Mouse (Mus musculus): ENCODE measurements around the gene Rbm20.
A peak's percentile ranks its signal among the peaks of the same experiment; 100 is the strongest.
"Not testable (repeated sequence)": the region's sequence is repeated elsewhere in the genome, so short reads cannot be mapped to it uniquely, and the experiment has no call there.

Gene Rbm20

GRCm38 (mm10) chr19:53788621-53789331 lies 111.7 kb downstream of the Rbm20 start:
- no peak for DNase-seq (ENCODE audit: inconsistent age in 2 of 2, low spot score in 1 of 2)

GRCm38 (mm10) chr19:53789571-53789970 lies 112.5 kb downstream of the Rbm20 start:
- DNase-seq (ENCODE audit: inconsistent age in 2 of 2, low spot score in 1 of 2) = no peak

DNA sequence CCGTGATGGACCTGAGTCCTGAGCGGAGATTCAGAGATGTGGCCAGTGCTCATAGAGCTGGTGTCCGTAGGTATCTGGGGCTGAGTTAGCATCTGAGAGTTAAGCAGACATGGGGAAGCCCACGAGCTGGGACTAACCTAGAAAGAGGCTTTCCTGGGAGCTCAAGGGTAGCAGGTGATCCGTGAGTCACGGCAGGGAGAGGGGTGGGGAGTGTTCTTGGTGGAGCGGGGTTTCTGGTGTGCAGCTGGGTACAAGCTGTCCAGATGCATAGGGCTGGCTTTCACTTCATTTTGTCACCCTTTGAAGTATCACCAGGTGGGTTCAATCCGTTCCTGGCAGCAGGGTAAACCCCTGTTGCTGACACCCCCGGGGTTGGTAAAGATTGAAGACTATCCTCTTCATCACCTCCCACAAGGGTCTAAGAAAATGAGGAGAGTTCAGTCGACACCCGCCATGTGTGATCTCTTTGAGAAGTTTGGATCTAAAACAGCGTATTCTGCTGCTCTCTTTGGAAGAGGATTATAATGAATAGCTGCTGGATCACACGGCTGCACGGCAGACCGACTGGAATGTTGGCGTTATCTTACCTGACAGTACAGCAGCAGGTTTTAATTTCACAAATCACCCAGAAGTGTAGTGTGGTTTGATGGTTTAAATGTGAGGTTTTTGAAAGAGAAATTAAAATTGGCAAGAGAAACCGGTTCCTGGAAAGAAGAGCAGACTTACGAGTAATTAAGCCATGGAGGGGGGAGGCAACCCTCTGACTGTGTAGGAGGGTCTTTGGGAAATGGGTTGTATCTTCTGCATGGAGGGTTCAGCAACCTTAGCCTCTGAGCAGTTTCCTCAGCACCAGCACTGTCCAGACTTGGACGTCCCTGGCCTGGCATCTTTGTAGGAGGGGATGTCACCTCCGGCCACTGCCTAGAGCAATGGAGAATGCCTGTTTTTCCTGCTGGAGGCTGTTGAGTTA lies 114.9 kb downstream of the Rbm20 start:
- DNase-seq (ENCODE audit: inconsistent age in 2 of 2, low spot score in 1 of 2) = no peak

- DNase-seq (ENCODE audit: inconsistent age in 2 of 2, low spot score in 1 of 2) = no peak
These were observed 116.1 kb downstream of the Rbm20 start for GRCm38 (mm10) chr19:53792976-53793897.

DNA sequence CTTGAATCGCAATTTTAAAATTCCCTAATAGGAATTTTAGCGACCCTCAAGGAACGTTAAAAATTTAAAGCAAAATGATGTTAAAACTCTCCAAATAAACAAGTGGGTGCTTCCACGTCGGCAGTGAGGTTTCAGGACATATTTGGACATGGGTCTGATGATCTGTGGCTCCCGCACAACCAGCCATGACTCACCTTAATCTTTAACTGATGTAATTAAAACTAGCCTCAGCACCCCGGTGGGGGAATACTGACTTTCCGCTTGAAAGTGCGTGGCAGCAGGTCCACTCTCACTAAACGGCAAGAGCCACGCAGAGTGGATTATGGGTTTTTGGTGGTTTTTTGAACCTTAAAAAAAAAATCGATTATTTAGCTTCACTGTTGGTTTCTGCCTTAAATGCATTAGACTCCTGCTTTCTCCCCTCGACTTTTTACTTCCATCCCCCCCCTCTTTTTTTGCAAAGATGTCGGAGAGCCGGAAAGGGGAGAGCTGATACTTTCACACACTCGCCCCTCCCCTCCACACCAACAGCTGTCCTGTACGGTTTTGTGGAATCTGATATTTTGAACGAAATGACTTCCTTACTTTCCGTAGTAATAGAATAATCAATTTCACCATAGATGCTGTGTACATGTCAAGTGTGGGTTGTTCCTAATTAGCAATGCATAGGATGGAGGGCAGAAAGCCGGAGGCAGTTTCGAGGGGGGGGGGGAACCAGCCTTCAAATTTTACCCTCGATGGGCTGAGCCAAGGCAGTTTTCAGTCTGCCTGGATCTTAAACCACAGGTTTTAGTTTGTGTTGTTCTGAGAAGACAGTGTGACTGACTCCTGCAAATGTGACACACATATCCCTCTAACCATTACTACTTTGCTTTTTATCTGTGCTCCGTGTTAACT lies 117.1 kb downstream of the Rbm20 start:
- no peak for DNase-seq (ENCODE audit: inconsistent age in 2 of 2, low spot score in 1 of 2)

DNA sequence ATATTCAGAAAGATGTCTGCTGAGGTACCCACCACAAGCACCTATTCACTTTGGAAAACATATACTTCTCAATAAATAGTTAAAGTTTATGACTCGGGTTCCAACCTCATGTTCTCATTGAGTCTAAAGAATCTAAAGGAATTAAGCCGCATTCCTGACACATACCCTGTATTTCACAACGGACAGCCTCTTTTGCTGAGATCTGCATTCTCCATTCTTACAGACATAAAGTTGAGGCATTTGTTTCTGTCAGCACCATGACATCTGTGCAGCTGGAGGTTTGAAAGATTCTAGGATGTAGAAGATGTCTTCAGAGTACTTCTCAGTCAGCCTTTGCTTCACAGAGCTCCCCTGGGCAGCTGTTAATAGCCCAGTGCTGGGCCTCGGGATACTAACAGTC lies 117.9 kb downstream of the Rbm20 start:
- no peak for DNase-seq (ENCODE audit: inconsistent age in 2 of 2, low spot score in 1 of 2)

- DNase-seq (ENCODE audit: inconsistent age in 2 of 2, low spot score in 1 of 2) = no peak
These were observed 118.9 kb downstream of the Rbm20 start for GRCm38 (mm10) chr19:53796020-53796419.

- no peak for DNase-seq (ENCODE audit: inconsistent age in 2 of 2, low spot score in 1 of 2)
These were observed 120.7 kb downstream of the Rbm20 start for GRCm38 (mm10) chr19:53797770-53798169.

DNA sequence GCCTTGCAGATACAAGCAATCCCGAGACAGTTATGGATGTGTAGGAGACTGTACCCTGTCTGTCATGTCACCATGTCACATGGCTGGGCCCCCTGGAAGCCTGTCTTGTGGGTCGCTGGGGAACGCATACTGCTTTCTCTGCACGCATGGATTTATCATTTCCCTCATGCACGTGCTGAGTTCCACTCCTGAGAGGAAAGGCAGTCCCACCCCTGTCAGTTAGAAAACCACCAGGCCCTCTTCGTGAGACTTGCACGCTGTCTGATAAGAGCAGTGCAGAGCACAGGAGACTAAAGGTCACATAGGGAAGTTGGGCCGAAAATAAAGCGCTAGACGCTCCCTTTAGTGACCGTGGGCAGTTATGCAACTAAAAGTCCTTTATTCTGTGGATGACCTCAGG lies 122.8 kb downstream of the Rbm20 start:
- DNase-seq (ENCODE audit: inconsistent age in 2 of 2, low spot score in 1 of 2) = no peak

DNA sequence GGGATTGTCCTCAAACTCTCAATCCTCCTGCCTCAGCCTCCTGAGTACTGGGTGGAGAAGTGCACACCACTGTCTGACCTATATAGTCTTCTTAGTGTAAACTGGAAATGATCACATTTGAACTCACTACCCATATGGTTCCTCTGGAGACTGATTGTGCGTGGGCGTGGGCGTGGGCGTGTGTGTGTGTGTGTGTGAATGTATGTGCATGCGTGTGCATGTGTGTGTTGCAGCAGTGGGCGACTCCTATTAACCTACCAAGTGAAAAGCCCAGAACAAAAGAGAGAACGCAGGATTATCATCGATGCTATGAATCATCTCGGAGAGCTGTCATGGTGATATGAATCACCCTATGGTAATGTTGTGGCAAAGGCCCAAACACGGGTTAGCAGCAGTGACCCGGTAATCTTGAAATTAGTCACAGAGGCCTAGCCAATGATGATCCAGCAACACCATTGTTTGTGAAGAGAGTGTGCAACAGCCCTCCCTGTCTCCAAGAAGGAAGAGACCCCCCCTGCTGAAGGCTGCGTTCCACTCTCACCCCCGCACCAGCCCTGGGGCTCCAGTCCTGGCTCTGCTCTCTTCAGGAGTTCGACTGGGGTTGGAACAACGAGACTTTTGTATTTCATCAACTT lies 123.4 kb downstream of the Rbm20 start:
- DNase-seq (ENCODE audit: inconsistent age in 2 of 2, low spot score in 1 of 2) = peak; percentile 79 to 93

GRCm38 (mm10) chr19:53801380-53801779 lies 124.3 kb downstream of the Rbm20 start:
- no peak for DNase-seq (ENCODE audit: inconsistent age in 2 of 2, low spot score in 1 of 2)

DNA sequence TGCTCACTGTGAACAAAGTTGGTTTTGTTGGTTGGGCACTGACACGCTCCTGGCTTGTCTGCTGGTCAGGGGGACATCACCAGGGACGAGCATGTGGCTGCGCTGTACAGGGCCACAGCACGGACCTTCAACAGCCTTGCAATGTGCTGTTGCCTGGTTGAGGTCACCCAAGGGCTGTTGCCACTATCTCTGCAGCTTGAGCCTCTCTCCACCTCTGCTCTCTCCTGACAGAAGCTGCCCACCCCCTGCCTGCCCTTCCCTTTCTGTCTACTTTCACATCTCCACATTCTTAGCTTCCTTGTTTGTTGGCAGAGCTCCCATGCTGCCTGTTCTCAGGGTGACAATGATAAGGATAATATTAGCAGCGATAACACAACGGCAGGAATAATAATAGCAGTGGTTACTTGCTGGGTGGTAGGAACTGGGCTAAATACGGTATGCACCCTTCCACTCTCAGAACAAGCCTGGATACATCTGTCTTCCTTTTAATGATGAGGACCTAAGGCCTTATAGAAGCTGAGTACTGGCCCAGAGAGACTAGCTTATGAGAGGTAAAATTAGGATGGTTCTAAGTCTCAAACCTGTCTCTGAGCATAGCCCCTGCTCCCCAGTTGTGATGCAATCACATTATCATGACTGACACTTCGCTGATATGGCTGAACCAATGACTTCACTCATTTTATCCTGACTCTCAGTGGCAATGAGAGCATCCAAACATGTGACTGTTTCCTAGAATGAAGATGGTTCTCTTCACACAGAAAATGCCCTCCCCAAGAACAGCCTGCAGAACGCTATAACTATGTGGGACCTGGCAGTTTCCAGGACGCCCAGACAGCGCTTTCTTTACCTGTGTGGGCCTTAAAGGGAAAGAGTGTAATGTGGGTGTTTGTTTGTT lies 124.9 kb downstream of the Rbm20 start:
- peak in 1 of 2 experiments; percentile 53 for DNase-seq (ENCODE audit: inconsistent age in 2 of 2, low spot score in 1 of 2)

- no peak for DNase-seq (ENCODE audit: inconsistent age in 2 of 2, low spot score in 1 of 2)
These were observed 126.8 kb downstream of the Rbm20 start for GRCm38 (mm10) chr19:53803954-53804353.

DNA sequence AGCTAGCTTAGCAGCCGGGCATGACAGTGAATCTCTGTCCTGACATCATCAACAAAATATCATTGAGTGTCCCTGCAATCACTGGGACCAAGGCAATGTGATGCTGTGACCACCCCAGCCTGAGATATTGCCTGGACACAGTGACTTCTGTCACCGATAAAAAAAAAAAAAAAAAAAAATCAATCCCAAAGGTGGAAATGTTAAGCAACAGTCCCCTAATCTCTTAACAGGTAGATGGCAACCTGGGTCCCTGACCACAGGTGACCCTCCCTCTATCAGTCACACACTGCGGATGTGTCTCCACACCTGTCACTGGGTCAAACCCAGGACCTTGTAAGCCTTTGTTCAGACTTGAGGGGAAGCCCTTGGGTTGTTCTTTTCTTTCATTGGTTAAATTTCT lies 128.0 kb downstream of the Rbm20 start:
- no peak for DNase-seq (ENCODE audit: inconsistent age in 2 of 2, low spot score in 1 of 2)

DNA sequence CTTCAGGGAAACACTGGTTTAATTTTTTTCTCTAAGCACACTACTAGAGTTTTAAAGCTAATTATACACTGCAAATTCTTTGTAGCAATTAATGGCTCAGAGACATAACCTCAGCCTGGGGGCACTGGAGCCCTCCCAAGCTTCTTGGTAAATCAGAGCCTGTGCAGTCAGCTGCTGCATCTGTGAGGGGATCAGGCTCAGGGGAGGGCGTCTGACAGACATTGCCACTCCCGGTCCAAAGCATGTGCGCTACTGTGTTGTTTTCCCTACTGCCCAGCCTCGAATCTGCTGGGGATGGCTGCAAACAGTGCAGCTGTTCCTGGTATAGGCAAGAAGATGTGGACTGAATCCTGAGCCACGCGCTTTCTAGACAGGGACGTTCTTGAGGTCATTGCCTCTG lies 129.0 kb downstream of the Rbm20 start:
- no peak for DNase-seq (ENCODE audit: inconsistent age in 2 of 2, low spot score in 1 of 2)

GRCm38 (mm10) chr19:53806526-53807275 lies 129.6 kb downstream of the Rbm20 start:
- DNase-seq (ENCODE audit: inconsistent age in 2 of 2, low spot score in 1 of 2) = not testable (repeated sequence)

DNA sequence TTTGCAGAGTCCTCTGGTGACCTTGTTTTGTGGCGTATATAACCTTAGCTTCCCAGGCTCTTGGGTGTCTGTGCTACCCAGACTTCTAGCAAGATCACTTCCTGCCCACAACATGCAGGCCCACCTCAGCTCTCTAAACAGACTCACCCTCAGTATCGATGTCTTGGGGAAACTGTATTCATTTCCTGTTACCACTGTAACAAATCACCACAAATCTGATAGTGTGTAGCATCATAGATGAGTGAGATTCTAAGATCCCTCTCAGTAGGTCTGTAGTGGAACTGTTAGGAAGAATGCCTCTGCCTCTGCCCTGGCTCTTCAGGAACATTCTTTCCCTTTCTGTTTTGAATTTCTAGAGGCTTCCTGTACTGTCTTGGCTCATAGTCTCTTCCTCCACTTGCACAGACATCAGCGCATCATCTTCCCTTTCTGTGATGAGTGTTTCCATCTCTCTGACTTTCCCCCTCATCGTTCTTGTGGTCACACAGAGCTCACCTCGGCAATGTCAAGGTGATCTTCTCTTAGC lies 130.2 kb downstream of the Rbm20 start:
- DNase-seq (ENCODE audit: inconsistent age in 2 of 2, low spot score in 1 of 2) = no peak
